Mouse (Mus musculus) kidney, embryonic 16.5 days (tissue): ENCODE results near the gene Gsk3b. TPM values are rescaled to one million over a fixed set of nuclear protein-coding genes. Genes with fewer than 3 reads are reported as not detected.

Experiments
- polyA plus RNA-seq: library from polyadenylated mRNA; unstranded; fragments of >200 nt; fragmentation: Nextera tagmentation; extraction: Ambion mirVana; gene quantifications from 2 replicates; pipeline ENCODE4 v1.2.1, GENCODE M21; 2015

Gsk3b gene
- polyA plus RNA-seq, 1 experiment from 2014 or later: 50.3 TPM

Other genes with a start within 250 kb of the Gsk3b start
- 0.67 and 0.71 TPM in 2 replicates for gene Gm36028, start 227.9 kb upstream of the Gsk3b start, polyA plus RNA-seq
- gene Lrrc58, start 220.6 kb upstream of the Gsk3b start, polyA plus RNA-seq: 54.3 and 60.6 TPM in 2 replicates
- gene Gpr156, start 172.5 kb upstream of the Gsk3b start, polyA plus RNA-seq: 0.85 and 1.3 TPM in 2 replicates
- gene Nr1i2, start 205.8 kb downstream of the Gsk3b start, polyA plus RNA-seq: 0.39 and 0.46 TPM in 2 replicates